Mouse (Mus musculus): ENCODE data around the gene Sh3kbp1.
A peak's percentile ranks its signal among the peaks of the same experiment; 100 is the strongest.

GRCm38 (mm10) chrX:159973730-159974129 lies 346.7 kb downstream of the Sh3kbp1 start:
- no peak for TF ChIP-seq EP300 (IDR thresholded peaks at IDR 0.05; ENCODE audit: low read depth)
- TF ChIP-seq CTCF (IDR thresholded peaks at IDR 0.05; ENCODE audit: low read depth): peak; percentile 60

All from heart, postnatal 0 days (tissue).